Mouse (Mus musculus): ENCODE data around the gene Depdc1b.
A peak's percentile ranks its signal among the peaks of the same experiment; 100 is the strongest.

Gene Depdc1b

GRCm38 (mm10) chr13:108373231-108373630 is 57.1 kb downstream of the Depdc1b start:
- TF ChIP-seq NANOG (IDR thresholded peaks at IDR 0.05; ENCODE audit: borderline replicate concordance, low read length) = no peak
- no peak for TF ChIP-seq POU5F1 (IDR thresholded peaks at IDR 0.05; ENCODE audit: borderline replicate concordance, low read length)
- TF ChIP-seq CTCF (conservative IDR thresholded peaks at IDR 0.05; ENCODE audit: low read length) = no peak
- Histone ChIP-seq H3K4me1 (replicated peaks; ENCODE audit: low read depth, low read length) (no peaks in the 10 kb centered on the region), H3K27me3 (ENCODE audit: insufficient read depth, low read length) (no peaks in the 10 kb centered on the region), H3K9me3 (ENCODE audit: low read length) (peaks cover 14% of the 10 kb centered on the region), H3K4me3 (replicated peaks; ENCODE audit: low read length) (no peak overlapping the region), H3K36me3 (ENCODE audit: insufficient read depth, low read length) (peaks cover 51% of the 10 kb centered on the region)

- Histone ChIP-seq H3K4me1 (replicated peaks; ENCODE audit: low read depth, low read length) (no peaks in the 10 kb centered on the region), H3K36me3 (ENCODE audit: insufficient read depth, low read length) (peaks cover 56% of the 10 kb centered on the region), H3K27me3 (ENCODE audit: insufficient read depth, low read length) (no peaks in the 10 kb centered on the region), H3K4me3 (replicated peaks; ENCODE audit: low read length) (no peak overlapping the region), H3K9me3 (ENCODE audit: low read length) (peaks cover 14% of the 10 kb centered on the region)
- TF ChIP-seq POU5F1 (IDR thresholded peaks at IDR 0.05; ENCODE audit: borderline replicate concordance, low read length) = no peak
- no peak for TF ChIP-seq CTCF (conservative IDR thresholded peaks at IDR 0.05; ENCODE audit: low read length)
- no peak for TF ChIP-seq NANOG (IDR thresholded peaks at IDR 0.05; ENCODE audit: borderline replicate concordance, low read length)
Measured at GRCm38 (mm10) chr13:108376637-108377036, 60.5 kb downstream of the Depdc1b start.

GRCm38 (mm10) chr13:108381161-108381560 is 65.0 kb downstream of the Depdc1b start:
- no peak overlapping the region for H3K4me3 ChIP-seq (replicated peaks; ENCODE audit: low read length)
- H3K4me1 ChIP-seq (replicated peaks; ENCODE audit: low read depth, low read length) = peaks cover 6% of the 10 kb centered on the region
- TF ChIP-seq POU5F1 (IDR thresholded peaks at IDR 0.05; ENCODE audit: borderline replicate concordance, low read length) (no peak), CTCF (conservative IDR thresholded peaks at IDR 0.05; ENCODE audit: low read length) (no peak), NANOG (IDR thresholded peaks at IDR 0.05; ENCODE audit: borderline replicate concordance, low read length) (no peak)
- no peaks in the 10 kb centered on the region for H3K27me3 ChIP-seq (ENCODE audit: insufficient read depth, low read length)
- peaks cover 53% of the 10 kb centered on the region for H3K36me3 ChIP-seq (ENCODE audit: insufficient read depth, low read length)
- no peaks in the 10 kb centered on the region for H3K9me3 ChIP-seq (ENCODE audit: low read length)

- Histone ChIP-seq H3K9me3 (ENCODE audit: low read length) (no peaks in the 10 kb centered on the region), H3K36me3 (ENCODE audit: insufficient read depth, low read length) (peaks cover 64% of the 10 kb centered on the region)
Measured at GRCm38 (mm10) chr13:108383051-108383450, 66.9 kb downstream of the Depdc1b start.

GRCm38 (mm10) chr13:108386058-108386457 is 69.9 kb downstream of the Depdc1b start:
- TF ChIP-seq POU5F1 (IDR thresholded peaks at IDR 0.05; ENCODE audit: borderline replicate concordance, low read length) (no peak), CTCF (conservative IDR thresholded peaks at IDR 0.05; ENCODE audit: low read length) (no peak), NANOG (IDR thresholded peaks at IDR 0.05; ENCODE audit: borderline replicate concordance, low read length) (no peak)
- no peak overlapping the region for H3K4me3 ChIP-seq (replicated peaks; ENCODE audit: low read length)
- no peaks in the 10 kb centered on the region for H3K27me3 ChIP-seq (ENCODE audit: insufficient read depth, low read length)
- no peaks in the 10 kb centered on the region for H3K9me3 ChIP-seq (ENCODE audit: low read length)
- H3K4me1 ChIP-seq (replicated peaks; ENCODE audit: low read depth, low read length) = peaks cover 10% of the 10 kb centered on the region
- H3K36me3 ChIP-seq (ENCODE audit: insufficient read depth, low read length) = peaks cover 55% of the 10 kb centered on the region

More at GRCm38 (mm10) chr13:108383051-108383450, 66.9 kb downstream of the Depdc1b start:
- Histone ChIP-seq H3K27me3 (ENCODE audit: insufficient read depth, low read length) (no peaks in the 10 kb centered on the region), H3K4me3 (replicated peaks; ENCODE audit: low read length) (0 out of 2 replicates have a peak overlapping the region, but pooled peaks have one; percentile 3), H3K4me1 (replicated peaks; ENCODE audit: low read depth, low read length) (peaks cover 6% of the 10 kb centered on the region)
- no peak for TF ChIP-seq CTCF (conservative IDR thresholded peaks at IDR 0.05; ENCODE audit: low read length)
- no peak for TF ChIP-seq POU5F1 (IDR thresholded peaks at IDR 0.05; ENCODE audit: borderline replicate concordance, low read length)
- TF ChIP-seq NANOG (IDR thresholded peaks at IDR 0.05; ENCODE audit: borderline replicate concordance, low read length) = no peak

GRCm38 (mm10) chr13:108390565-108390964 is 74.4 kb downstream of the Depdc1b start:
- H3K4me3 ChIP-seq (replicated peaks; ENCODE audit: low read length) = no peak overlapping the region
- H3K9me3 ChIP-seq (ENCODE audit: low read length) = no peaks in the 10 kb centered on the region
- peaks cover 11% of the 10 kb centered on the region for H3K4me1 ChIP-seq (replicated peaks; ENCODE audit: low read depth, low read length)
- H3K27me3 ChIP-seq (ENCODE audit: insufficient read depth, low read length) = no peaks in the 10 kb centered on the region
- H3K36me3 ChIP-seq (ENCODE audit: insufficient read depth, low read length) = peaks cover 28% of the 10 kb centered on the region
- no peak for TF ChIP-seq NANOG (IDR thresholded peaks at IDR 0.05; ENCODE audit: borderline replicate concordance, low read length)
- no peak for TF ChIP-seq POU5F1 (IDR thresholded peaks at IDR 0.05; ENCODE audit: borderline replicate concordance, low read length)
- peak; percentile 94 for TF ChIP-seq CTCF (conservative IDR thresholded peaks at IDR 0.05; ENCODE audit: low read length)

GRCm38 (mm10) chr13:108403197-108403596 is 87.1 kb downstream of the Depdc1b start:
- Histone ChIP-seq H3K4me1 (replicated peaks; ENCODE audit: low read depth, low read length) (no peaks in the 10 kb centered on the region), H3K9me3 (ENCODE audit: low read length) (no peaks in the 10 kb centered on the region), H3K4me3 (replicated peaks; ENCODE audit: low read length) (no peak overlapping the region), H3K36me3 (ENCODE audit: insufficient read depth, low read length) (0 out of 2 replicates have a peak, but pooled peaks cover 10% of the 10 kb centered on the region), H3K27me3 (ENCODE audit: insufficient read depth, low read length) (no peaks in the 10 kb centered on the region)
- no peak for TF ChIP-seq POU5F1 (IDR thresholded peaks at IDR 0.05; ENCODE audit: borderline replicate concordance, low read length)
- TF ChIP-seq NANOG (IDR thresholded peaks at IDR 0.05; ENCODE audit: borderline replicate concordance, low read length) = no peak
- TF ChIP-seq CTCF (conservative IDR thresholded peaks at IDR 0.05; ENCODE audit: low read length) = no peak

- Histone ChIP-seq H3K27me3 (ENCODE audit: insufficient read depth, low read length) (no peaks in the 10 kb centered on the region), H3K36me3 (ENCODE audit: insufficient read depth, low read length) (0 out of 2 replicates have a peak, but pooled peaks cover 10% of the 10 kb centered on the region), H3K4me3 (replicated peaks; ENCODE audit: low read length) (no peak overlapping the region), H3K4me1 (replicated peaks; ENCODE audit: low read depth, low read length) (no peaks in the 10 kb centered on the region), H3K9me3 (ENCODE audit: low read length) (peaks cover 3% of the 10 kb centered on the region; the same call in 1 of the 2 replicates)
- TF ChIP-seq POU5F1 (IDR thresholded peaks at IDR 0.05; ENCODE audit: borderline replicate concordance, low read length) = no peak
Measured at GRCm38 (mm10) chr13:108404372-108404771, 88.2 kb downstream of the Depdc1b start.

- Histone ChIP-seq H3K36me3 (ENCODE audit: insufficient read depth, low read length) (no peaks in the 10 kb centered on the region), H3K27me3 (ENCODE audit: insufficient read depth, low read length) (no peaks in the 10 kb centered on the region), H3K4me3 (replicated peaks; ENCODE audit: low read length) (no peak overlapping the region), H3K9me3 (ENCODE audit: low read length) (no peaks in the 10 kb centered on the region), H3K4me1 (replicated peaks; ENCODE audit: low read depth, low read length) (no peaks in the 10 kb centered on the region)
- TF ChIP-seq POU5F1 (IDR thresholded peaks at IDR 0.05; ENCODE audit: borderline replicate concordance, low read length) (no peak), NANOG (IDR thresholded peaks at IDR 0.05; ENCODE audit: borderline replicate concordance, low read length) (no peak), CTCF (conservative IDR thresholded peaks at IDR 0.05; ENCODE audit: low read length) (no peak)
Measured at GRCm38 (mm10) chr13:108415464-108415863, 99.3 kb downstream of the Depdc1b start.
